Mouse (Mus musculus): ENCODE measurements at regions not wholly inside any gene's neighbourhood (a gene's known extent, or its start where the extent isn't known, plus 50 kb on each side); places are given as distances from the start of the nearest gene placed in this dataset.
A peak's percentile ranks its signal among the peaks of the same experiment; 100 is the strongest.

DNA sequence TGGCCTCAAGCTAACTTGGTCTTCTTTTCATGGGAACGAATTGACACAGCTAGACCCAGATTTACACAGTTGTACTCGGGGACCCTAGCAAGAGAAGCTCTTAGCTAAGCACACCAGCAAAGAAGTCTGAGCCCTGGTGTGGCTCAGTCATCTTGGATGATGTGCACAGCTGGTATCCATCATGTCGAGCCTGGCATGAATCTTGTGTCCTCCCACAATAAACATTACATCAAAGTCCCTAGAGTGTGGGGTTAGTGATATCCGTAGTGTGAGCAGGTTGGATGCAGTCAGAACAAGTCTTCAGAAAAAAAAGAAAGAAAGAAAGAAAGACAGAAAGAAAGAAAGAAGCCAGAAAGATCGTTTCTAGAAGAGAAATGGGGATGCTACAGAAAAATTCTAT lies 52.1 kb upstream of the Hmcn1 start:
- no peak for DNase-seq

DNA sequence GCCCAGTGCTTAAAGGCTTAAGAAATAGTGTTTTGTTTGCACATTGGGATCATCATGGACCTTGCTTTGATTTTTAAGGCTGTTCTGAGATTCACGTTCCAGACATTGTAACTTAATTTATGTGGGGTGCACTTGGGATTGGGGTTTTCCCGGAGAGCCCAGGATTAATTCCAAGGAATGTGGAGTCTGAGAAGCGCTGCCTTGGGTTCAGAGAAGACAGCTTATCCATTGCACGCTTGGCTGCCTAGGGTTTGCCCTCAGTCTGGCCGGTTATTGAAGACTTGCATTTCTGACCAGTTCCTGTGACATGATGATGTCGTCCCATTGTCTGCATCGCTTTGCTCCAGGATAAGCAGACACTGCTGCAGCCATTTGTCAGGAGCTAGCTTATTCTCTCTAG lies 53.4 kb upstream of the Hmcn1 start:
- no peak for DNase-seq

DNA sequence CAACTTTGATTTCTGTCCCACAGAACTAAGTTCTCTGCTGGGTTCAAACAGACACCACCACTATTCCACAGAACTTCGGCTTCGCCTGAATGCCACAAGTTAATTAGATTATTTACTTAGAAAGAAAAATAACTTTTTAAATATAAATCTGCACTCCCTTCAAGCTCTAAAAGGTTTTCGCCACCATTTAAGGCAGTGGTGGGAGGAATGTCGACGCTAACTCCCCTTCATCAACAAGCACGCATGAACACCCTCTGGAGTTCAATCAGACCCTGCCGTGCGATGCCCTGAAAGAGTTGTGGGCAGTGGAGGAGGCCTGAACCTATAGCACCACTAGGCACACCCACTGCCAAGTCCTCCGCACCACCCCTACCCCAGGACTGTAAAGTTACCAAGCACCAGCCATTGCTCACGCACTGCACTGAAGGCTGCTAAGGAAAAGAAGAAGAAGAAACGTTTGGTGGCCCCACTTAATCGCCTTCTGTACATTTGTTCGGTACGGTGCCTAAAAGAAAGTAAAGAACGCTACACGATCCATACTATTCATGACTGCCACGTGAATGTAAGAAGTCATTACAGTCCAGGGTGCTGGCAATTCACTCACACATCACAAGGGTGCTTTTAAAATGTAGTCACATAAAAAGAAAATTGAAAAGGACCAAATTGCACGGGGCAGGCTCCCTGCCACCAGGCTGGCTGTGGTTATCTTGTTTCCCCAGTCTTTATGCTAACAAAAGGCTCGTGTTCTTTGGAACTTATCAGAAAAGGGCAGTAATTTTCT lies 56.7 kb upstream of the Hmcn1 start:
- DNase-seq, result no peak

DNA sequence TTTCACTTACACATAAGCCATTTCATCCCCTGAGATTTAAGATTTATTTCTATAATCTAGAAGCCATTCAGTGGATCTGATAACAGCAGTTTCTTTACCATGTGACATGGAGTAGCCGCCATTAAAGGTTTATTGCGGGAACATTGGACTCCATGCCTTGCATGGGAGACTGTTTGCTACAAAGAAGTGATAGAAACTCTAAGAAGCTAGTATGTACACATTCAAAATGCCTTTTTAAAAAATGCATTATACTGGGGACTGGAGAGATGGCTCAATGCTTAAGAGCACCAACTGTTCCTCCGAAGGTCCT lies 57.2 kb upstream of the Hmcn1 start:
- no peak for DNase-seq

DNA sequence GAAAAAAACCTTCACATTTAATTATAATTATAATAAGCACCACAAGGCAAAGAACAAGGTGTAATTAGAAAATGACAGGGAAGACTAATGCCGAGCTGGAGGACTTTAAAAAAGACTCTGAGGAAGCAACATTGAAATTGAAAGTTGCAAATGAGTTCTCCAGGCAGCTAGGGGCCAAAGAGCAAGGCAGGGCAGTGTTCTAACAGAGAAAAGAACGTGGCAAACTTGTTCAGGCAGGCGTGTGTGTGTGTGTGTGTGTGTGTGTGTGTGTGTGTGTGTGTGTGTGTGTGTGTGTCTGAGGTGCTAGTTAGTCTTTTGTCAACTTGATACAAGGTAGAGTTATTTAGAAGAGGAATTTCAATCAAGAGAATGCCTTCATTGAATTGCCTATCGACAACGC lies 60.0 kb upstream of the Hmcn1 start:
- no peak for DNase-seq

DNA sequence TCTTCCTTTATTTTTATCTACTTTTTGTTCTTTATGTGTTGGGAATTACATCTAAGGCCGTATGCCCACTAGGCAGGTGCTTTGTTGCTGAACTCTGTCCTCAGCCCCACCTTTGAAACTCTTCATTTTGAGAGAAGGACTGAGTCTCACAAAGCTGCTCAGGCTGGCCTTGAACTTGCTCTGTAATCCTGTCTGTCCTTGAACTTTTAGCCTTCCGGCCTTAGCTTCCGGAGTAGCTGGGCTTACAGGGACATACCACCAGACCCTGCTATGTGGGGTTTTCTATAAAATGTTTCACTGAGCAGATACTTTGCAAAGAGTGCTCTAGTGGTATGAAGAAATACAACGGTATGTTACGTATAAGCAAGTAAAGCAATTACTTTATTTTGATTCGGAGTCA lies 62.2 kb upstream of the Hmcn1 start:
- DNase-seq, result no peak

DNA sequence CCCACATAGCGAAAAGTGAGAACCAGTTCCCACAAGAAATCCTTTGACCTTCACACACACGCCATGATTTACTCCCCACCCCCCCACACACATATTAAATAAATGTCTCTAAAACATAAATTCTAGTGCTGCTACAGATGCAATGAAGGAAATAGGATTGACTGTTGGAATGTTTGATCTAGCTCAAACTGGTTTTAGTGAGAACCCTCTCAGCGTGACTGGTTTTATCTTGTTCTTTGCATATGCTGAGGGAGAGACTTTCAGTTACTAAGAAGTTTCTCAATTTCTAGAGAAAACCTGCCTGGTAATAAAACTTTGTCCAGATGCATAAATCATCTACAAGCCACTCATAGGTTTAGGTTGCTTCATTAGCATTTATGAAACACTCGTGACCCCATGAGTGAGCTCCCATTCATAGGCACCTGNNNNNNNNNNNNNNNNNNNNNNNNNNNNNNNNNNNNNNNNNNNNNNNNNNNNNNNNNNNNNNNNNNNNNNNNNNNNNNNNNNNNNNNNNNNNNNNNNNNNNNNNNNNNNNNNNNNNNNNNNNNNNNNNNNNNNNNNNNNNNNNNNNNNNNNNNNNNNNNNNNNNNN lies 66.4 kb upstream of the Hmcn1 start:
- DNase-seq, result no peak

DNA sequence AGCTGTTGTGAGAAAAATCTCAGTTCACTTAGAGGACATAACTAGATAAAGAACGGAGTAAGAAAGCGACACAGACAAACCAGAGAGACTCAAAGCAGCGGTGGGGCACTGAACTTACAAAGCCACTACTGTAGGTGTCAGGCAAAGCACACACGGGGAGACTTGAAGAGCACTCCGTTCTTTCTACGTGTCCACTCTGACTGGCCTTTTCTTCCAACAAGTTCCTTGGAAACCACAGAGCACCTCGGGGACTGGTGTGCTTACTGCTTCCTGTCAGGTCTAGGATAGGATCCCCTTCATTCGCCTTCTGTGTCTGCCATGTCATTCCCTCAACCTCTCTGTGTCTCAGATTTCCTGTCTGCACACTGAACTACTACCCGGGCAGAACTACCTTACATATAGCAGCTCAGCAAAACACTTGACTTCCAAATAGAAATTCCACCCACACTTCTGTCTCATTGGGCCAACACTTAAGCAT lies 71.9 kb upstream of the Hmcn1 start:
- DNase-seq, result no peak

DNA sequence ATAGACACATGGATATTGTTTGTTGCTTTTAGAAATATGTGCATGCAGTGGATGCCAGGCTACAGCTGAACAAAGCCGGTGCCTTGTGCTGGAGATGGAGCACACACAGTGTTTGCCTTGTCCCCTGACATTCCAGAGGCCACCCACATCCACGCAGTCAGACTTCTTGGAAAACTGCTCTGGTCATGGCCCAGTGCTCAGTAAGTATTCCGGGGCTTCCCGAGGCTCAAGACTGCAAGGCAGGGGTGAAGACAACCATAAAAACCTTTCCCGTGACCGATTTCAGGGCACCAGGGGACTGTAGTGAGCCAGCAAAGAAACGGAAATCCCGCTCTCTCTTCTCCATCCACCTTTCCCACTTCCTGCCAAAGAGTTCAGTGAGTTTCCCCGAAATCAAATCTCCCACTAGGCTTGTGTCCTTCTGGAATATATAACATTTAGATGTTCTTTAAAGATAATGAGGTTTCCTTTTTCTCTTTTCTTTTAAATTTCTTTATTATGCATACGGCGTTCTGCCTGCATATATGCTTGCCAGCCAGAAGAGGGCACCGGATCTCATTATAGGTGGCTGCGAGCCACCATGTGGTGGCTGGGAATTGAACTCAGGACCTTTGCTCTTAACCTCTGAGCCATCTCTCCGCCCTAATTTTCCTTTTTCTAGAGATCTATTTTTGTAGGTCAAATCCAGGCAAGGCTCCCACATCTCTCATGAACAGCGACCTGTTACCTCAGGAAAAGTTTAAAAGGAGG lies 73.3 kb upstream of the Hmcn1 start:
- DNase-seq, result no peak

DNA sequence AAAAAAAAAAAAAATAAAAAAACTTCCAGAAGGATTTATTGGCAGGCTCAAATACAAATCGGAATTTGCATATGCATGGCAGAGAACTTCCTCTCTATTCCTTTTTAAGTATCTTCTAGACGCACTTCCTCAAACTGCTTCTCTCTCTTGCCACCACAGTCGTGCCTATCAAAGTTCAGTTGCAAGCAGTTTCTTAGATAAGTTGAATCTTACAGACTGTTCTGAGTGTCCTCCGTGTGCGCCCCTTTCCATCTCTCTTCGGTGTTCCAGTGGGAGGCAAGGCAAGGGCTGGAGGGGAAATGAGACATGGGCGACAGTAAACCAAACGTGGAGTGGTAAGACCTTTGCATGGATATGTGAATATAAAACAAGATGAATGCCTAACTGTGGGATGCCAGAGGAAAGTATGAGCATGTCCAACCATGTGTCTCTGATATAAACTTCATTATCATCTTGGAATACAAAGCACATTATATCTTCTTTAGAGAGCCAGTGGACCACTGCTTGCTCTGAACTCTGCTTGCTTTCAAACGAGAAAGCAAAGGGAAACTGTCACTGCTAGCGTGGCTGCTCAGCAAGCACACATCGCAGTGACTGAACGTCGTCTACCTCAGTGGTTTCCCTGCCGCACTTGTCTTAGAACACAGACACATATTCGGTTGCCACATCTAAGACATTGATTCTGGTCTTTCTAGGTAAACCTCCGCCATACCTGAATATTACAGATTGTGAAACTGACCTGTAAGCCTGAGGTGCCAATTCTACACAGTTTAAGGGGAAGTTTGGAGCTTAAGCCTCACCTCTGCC lies 81.5 kb upstream of the Hmcn1 start:
- no peak for DNase-seq

DNA sequence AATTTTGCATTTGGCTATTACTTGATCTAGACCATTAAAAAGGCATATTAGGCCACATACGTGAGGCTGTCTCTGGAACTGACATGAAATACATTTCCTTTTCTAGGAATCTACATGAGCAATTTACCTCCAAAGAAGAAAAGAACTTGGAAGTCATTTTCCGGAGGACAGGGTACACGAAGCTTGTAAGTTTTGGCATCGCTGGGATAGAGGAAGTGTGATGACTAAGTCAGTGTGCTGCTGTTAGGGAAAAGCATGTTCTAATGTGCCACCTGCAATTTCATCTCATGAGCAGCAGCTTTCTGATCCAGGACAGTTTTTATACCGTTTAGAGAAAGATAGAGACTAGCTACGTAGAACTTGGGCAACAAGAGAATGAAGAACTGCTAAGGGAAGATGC lies 82.3 kb upstream of the Hmcn1 start:
- no peak for DNase-seq

DNA sequence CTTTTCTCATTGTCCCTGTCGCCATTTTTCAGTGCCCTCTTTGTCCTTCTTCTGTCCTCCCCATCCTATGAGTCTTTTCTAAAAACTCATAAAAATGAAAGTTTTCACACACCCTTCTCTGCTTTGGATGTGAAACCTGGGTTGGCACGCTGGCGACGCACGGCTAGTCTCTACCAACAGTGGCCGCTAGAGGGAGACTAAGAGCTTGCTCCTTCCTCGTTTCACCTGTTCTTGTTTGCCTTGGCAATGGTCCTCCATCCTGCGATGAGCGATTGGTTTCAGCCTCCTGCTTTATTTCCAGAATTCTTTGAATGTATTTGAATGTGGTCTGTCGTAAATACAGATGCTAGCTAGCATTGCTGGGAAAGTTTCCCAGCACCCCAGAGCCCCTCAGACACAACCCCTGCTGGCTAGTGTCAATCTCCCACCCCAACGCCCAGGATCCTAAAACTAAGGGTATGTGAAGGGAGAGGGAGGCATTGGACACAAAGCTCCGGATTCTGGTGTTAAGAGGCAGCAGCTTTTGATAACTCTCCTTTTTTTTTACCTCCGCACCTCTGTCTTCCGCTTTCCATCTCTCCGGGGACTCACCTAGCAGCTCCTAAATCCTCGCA lies 85.8 kb upstream of the Hmcn1 start:
- peak; percentile 54 for DNase-seq

DNA sequence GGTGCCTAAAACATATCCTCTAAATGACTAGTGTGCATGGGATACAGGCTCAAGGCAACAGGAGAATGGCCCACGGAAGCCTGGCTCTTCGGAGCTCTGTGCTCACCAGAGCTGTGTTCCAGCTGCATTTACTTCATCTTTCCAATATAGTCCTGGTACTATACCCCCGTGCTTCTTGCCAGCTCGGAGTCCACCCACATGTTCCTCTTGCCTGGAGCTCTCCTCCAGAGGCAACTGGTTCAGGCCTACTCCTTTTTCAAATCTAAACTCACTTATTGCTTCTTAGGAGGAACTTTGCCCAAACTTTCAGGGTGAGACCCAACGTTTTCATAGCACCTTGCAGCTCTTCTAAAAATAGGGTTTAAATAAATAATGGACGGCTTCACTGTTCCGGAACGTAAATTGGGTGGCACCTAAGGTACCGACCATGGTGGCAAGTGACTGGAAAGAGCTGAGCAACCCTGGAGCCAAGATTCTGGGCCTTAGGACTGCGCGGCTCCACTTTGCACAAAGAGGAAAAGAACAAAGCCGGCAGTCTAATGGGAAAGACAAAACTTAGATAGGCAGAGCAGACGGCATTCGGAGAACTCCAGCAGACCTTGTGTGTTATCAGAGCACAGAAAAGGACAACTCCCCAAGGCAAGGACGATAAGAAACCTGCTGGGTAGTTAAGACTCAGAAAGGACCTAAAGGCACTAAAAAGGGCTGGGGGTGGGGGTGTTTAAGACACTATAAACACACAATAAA lies 86.6 kb upstream of the Hmcn1 start:
- no peak for DNase-seq

DNA sequence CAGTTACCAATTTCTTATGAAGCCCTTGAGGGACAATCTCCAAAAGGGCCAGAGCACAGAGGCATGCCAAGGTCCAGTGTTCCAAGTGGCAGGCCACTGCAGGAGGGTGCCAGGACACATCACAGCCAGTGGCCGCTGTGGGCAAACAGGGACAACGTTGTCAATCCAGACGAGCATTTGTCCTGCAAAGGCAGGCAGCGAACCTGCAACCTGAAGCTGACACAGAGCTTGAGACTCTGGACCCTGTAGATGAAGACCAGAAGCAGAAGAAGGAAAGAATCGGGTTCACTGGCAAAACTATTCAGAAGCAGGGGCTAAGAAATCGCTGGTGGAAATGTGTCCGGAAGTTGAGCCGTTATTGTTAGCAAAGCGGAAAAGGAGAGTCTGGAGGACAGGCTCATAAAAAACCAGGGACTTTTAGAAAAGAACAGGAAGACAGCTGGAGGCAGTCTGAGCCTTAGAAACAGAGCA lies 87.3 kb upstream of the Hmcn1 start:
- DNase-seq, result peak; percentile 11

DNA sequence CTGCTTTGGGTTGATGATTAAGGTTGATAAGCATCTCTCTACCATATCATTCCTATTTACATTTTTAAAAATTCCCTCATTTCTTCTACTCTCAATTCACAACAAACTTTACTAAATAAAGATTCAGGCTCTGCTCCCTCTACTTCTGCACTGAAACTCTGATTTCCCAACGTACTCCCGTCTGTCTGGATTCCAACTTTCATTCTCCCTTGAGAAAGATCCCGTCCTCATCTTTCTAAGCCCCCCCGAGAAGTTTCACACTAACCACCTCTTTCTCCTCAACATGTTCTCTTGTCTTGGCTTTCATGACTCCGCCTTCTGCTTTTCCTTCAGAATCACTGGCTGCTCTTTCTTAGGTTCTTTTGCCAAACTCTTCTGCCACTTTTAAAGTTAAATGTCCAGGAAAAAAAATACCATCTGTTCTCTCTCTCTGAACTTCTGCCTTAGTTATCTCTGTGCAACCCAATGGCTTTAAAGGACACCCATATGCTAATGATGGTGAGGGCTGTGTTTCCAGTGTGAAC lies 89.3 kb upstream of the Hmcn1 start:
- no peak for DNase-seq

DNA sequence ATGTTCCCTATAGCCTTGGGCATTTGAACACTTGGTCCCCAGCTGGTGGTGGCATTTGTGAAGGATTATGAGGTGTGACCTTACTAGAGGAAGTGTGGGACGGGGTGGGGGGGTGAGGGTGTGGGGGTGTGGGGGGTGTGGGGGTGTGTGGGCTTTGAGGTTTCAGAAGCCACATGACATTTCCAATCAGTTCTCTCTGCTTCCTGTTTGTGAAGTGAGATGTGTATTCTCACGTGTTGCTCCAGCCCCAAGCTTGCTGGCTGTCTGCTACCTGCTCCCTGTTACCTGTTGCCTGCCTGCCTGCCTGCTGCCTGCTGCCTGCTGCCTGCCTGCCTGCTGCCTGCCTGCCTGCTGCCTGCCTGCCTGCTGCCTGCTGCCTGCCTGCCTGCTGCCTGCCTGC lies 90.6 kb upstream of the Hmcn1 start:
- DNase-seq, result no peak

DNA sequence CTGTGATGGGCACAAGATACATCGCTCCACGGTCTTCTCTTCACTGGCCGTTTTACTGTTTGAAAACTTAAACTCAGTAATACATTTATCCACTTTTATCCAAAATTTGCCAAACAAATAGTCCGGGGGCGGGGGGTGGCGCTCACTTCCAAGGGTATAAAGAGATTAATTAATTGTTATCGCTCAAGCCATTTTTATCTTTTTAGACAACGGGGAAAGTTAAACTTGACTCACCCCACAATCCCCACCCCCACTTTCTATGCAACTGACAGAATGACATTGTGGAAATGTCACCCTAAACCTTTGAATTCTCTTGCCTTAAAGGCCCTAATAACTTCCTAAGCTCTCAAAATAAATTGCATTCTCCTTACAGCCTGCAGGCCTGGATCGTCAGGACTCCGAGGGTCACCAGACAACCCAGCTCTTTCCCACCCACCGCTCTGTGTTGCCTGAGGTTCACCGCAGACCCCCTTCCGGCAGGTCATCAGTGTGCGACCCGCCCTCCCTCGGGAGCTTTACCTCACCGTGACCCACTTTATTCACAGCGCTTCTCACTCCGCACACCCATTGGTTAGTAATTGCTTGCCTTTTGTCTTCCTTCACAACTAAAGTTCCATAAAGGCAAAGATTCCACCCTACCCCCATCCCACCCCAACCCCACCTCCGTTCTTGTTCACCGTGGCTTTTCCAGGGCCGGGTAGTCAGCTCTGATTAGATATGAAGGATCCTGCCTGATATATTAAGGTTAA lies 93.0 kb upstream of the Hmcn1 start:
- DNase-seq, result no peak

DNA sequence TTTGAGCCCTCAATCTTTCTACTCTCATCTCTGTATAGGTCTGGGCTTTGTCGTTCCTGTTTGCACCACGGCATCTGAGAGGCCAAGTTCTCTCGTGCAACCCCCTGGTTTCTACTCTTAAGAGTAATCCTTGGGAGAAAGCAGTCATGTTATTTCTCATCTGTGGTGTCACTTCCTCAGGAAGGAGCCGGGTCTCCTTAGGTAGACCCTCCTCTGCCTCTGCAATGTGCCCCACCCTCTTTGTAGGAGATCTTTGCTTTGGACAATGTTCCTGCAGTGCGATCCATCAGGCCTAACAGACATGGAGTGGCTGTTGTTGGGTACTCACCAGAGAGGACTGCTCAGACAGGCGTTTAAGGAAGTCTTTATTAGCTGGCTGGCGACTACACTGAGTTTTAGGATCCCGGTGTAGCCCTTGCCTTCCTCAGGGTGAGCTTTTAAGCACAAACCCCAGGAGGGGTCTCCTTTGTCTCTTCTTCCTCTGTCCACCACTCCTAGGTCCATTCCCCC lies 94.0 kb upstream of the Hmcn1 start:
- DNase-seq, result no peak

DNA sequence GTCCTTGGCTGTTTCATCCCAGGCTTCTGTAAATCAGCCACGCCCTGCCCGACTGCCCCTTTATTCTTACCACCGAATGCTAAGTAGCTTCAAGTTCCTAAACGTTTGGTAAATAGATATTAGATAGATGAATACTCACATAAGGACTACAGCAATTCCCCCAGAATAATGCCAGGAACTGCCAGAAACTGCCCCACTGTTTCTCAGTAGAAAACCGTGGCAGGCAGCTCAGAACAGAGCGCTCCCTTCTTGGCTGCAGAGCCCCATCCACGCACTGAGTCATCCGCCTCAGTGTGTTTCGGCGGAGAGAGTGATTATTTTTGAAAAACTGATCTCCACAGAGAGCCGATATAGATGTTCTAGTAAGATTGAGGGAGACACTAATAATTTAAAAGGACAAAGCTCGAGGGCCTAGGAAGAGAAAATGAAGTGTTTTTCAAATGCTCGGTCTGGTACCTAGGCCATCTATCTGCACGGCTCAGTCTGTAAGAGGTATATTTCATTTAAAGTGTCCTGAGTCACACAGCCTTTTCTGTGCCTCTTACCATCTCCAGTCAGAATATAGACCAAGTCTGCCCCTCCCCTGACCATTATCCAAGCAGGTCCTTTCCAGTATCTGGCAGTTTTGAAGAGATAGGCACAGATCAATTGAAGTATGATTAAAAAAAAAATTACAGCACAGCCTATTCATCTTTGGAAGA lies 94.4 kb upstream of the Gm47985 start:
- DNase-seq, result no peak

Measured in gastrocnemius, postnatal 25 days (tissue).